Comparison of ENCODE assay signal across 9 mouse cellular contexts in genomic region chr4:123564051-123564791, GRCm38 (mm10).
DNase-seq lines count a peak whose midpoint lies in the region; ATAC-seq and TF ChIP-seq lines count a peak whose summit lies in the region.
"Had no signal": no experiment of that assay in that cellular context is flagged by ENCODE, and none has a peak within 500 bp of the region (broad histone marks: within the 10 kb centered on the region; RNA-seq: fewer than 3 reads in every experiment).

No protein-coding gene starts in this region.

- peaks cover 11% of the 10 kb centered on the region for H3K4me1 ChIP-seq in forebrain, embryonic 16.5 days (replicated peaks; ENCODE audit: control insufficient read depth, insufficient read depth, low read length)

- H3K9ac ChIP-seq in forebrain, embryonic 16.5 days (replicated peaks; ENCODE audit: low read depth, low read length), result no peak overlapping the region
- H3K9ac ChIP-seq: lung, embryonic 15.5 days had no signal

- no peak for TF ChIP-seq CTCF in gastrocnemius, adult 2 months (IDR thresholded peaks at IDR 0.05)

- peak overlapping the region; percentile 50 for H3K4me2 ChIP-seq in myocyte (ENCODE audit: low read depth)
- H3K4me2 ChIP-seq in forebrain, embryonic 16.5 days (ENCODE audit: low read length), result no peak overlapping the region
- H3K4me2 ChIP-seq: lung, embryonic 15.5 days had no signal

- peak overlapping the region; percentile 22 for H3K4me3 ChIP-seq in gastrocnemius, adult 2 months
- no peak overlapping the region for H3K4me3 ChIP-seq in myocyte
- no peak overlapping the region for H3K4me3 ChIP-seq in forebrain, embryonic 16.5 days (replicated peaks; ENCODE audit: low read length)
- H3K4me3 ChIP-seq: lung, embryonic 15.5 days had no signal

- intact Hi-C loops in gastrocnemius, adult 2 months (cut with DNase I), result no loop called here

- H3K79me2 ChIP-seq in myocyte (ENCODE audit: control insufficient read depth, insufficient read depth), result peaks cover 83% of the 10 kb centered on the region

- no peaks in the 10 kb centered on the region for H3K27me3 ChIP-seq in myocyte (ENCODE audit: control insufficient read depth, insufficient read depth, insufficient read length)
- no peaks in the 10 kb centered on the region for H3K27me3 ChIP-seq in forebrain, embryonic 16.5 days (replicated peaks; ENCODE audit: control insufficient read depth, insufficient read depth, low read length)
- H3K27me3 ChIP-seq: lung, embryonic 15.5 days had no signal

- no peak for TF ChIP-seq POLR2A in myocyte (IDR thresholded peaks at IDR 0.05; ENCODE audit: insufficient read length, low read depth)

- no peaks in the 10 kb centered on the region for H3K9me3 ChIP-seq in forebrain, embryonic 16.5 days (ENCODE audit: control insufficient read depth, low read length)
- H3K9me3 ChIP-seq: lung, embryonic 15.5 days had no signal

- 89% methylated on average over 6 of the region's 6 CpGs for WGBS in forebrain, embryonic 16.5 days

- H3K36me3 ChIP-seq in myocyte (ENCODE audit: control insufficient read depth, insufficient read depth), result no peaks in the 10 kb centered on the region
- no peaks in the 10 kb centered on the region for H3K36me3 ChIP-seq in forebrain, embryonic 16.5 days (ENCODE audit: control insufficient read depth, insufficient read depth)
- H3K36me3 ChIP-seq: lung, embryonic 15.5 days had no signal

- ATAC-seq in forebrain, embryonic 16.5 days, result no peak

- peak; percentile 23 for DNase-seq in gastrocnemius, adult 2 months
- DNase-seq in gastrocnemius, adult 8-10 months (ENCODE audit: low spot score in 2 of 2), result no peak
- DNase-seq in brain, adult 2 months (ENCODE audit: low read depth, low spot score), result peak; percentile 72
- DNase-seq in induced T-regulatory cell, adult 2 months (ENCODE audit: low read depth), result peak; percentile 83
- DNase-seq in urinary bladder, postnatal 25 days (ENCODE audit: low spot score), result no peak
- DNase-seq in layer of hippocampus, adult 9-10 months (ENCODE audit: low spot score), result no peak

- H3ac ChIP-seq in myocyte (ENCODE audit: control insufficient read depth, insufficient read length), result no peak overlapping the region

- peak overlapping the region; percentile 71 for H3K27ac ChIP-seq in gastrocnemius, adult 2 months
- no peak overlapping the region for H3K27ac ChIP-seq in forebrain, embryonic 16.5 days (ENCODE audit: low read length)
- H3K27ac ChIP-seq: lung, embryonic 15.5 days had no signal

TF ChIP-seq in myocyte, 11 proteins besides CTCF, POLR2A, EP300 and RAD21:
- TF ChIP-seq CEBPB (IDR thresholded peaks at IDR 0.05; ENCODE audit: insufficient read depth, poor library complexity, severe bottlenecking) (peak; percentile 72), TCF3 (IDR thresholded peaks at IDR 0.05; ENCODE audit: insufficient read length, low read depth) (no peak), TCF12 (IDR thresholded peaks at IDR 0.05; ENCODE audit: insufficient read depth, poor library complexity, severe bottlenecking) (no peak), USF1 (IDR thresholded peaks at IDR 0.05; ENCODE audit: low read depth) (no peak), MAX (IDR thresholded peaks at IDR 0.05; ENCODE audit: low read depth) (no peak), MYOG (IDR thresholded peaks at IDR 0.05; ENCODE audit: control insufficient read depth in 1 of 3, insufficient read depth in 1 of 3, insufficient read length in 2 of 3, low read depth in 2 of 3) (peak in 2 of 3 experiments; percentile 8 to 48), POLR2AphosphoS2 (IDR thresholded peaks at IDR 0.05; ENCODE audit: insufficient read length, low read depth) (no peak), SRF (IDR thresholded peaks at IDR 0.05; ENCODE audit: control insufficient read depth, insufficient read length, low read depth) (no peak), MYOD1 (IDR thresholded peaks at IDR 0.05; ENCODE audit: control insufficient read depth in 1 of 3, insufficient read length in 2 of 3, low read depth in 2 of 3) (peak in 1 of 3 experiments; percentile 62), REST (IDR thresholded peaks at IDR 0.05; ENCODE audit: insufficient read depth, insufficient read length) (no peak), E2F4 (IDR thresholded peaks at IDR 0.05; ENCODE audit: insufficient read depth) (no peak)

Comparison
In these comparisons a context has a peak if more than half of its experiments do, and no peak if none do; other contexts are left out.
1. DNase-seq: peak in gastrocnemius, adult 2 months (single experiment), brain, adult 2 months (single experiment) and induced T-regulatory cell, adult 2 months (single experiment); none in gastrocnemius, adult 8-10 months (0 of 2), urinary bladder, postnatal 25 days (single experiment) and layer of hippocampus, adult 9-10 months (single experiment).